Mouse (Mus musculus): ENCODE measurements around the gene Cdk17.

- TF ChIP-seq POLR2A (IDR thresholded peaks at IDR 0.05; ENCODE audit: low read depth, low read length), result no peak
- no peak for TF ChIP-seq CTCF (IDR thresholded peaks at IDR 0.05; ENCODE audit: extremely low read depth, insufficient read length, insufficient replicate concordance, low read depth, low read length)
Observed at GRCm38 (mm10) chr10:93275212-93276136, 114.8 kb downstream of the Cdk17 start.

Data from small intestine, adult 2 months (tissue).